8 mouse cellular contexts compared by ENCODE assay signal in the genomic region with DNA sequence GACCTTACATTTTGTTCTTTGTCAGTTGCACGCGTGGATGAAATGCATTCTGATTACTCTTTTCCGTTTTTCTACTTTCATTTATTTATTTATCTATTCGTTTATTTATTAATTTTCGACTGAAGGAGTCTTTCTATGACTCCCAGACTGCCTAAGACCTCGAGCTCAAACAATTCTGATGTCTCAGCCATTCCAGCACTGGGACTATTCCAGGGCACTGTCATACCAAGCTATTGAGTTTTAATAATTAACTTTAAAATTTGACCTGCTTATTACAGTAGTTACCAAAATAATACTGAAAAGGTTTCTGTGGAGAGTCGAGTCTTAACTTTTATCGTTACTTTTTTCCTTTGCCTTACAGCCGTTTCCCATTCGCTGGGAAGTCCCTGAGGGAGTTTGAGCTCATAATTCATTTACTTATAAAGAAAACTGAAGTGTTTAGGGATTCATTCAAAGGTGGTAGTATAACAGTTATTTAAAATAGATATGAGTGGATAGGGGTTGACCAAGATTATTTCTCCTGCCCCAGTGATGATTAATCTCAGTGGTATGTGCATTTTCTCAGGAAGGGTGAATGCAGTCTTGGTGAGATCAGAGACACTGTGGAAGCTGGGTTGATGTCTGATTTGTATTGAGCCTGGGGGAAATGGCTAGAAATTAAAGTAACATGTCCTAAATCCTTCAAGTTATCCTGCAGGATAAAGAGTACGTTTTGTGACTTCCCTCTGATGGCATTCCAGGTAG. TPM values are rescaled to one million over a fixed set of nuclear protein-coding genes. Genes with fewer than 3 reads are reported as not detected.
DNase-seq lines count a peak whose midpoint lies in the region; ATAC-seq and TF ChIP-seq lines count a peak whose summit lies in the region.

No protein-coding gene starts in this region.

- no peak for TF ChIP-seq POLR2A in kidney, adult 2 months (IDR thresholded peaks at IDR 0.05; ENCODE audit: low read depth, low read length)
- no peak for TF ChIP-seq POLR2A in myocyte (IDR thresholded peaks at IDR 0.05; ENCODE audit: insufficient read length, low read depth)

- H3K4me3 ChIP-seq in kidney, adult 2 months (ENCODE audit: insufficient read depth, low read depth, low read length), result peak overlapping the region; percentile 22; the same call in 1 of the 2 replicates
- H3K4me3 ChIP-seq in embryonic facial prominence, embryonic 14.5 days (ENCODE audit: low read depth, low read length), result peak overlapping the region; percentile 63
- H3K4me3 ChIP-seq in kidney, embryonic 16.5 days (ENCODE audit: low read length), result peak overlapping the region; percentile 80
- peak overlapping the region; percentile 31 for H3K4me3 ChIP-seq in myocyte

- WGBS in kidney, adult 2 months, result 14% methylated on average over 11 of the region's 11 CpGs
- 33% methylated on average over 11 of the region's 11 CpGs for WGBS in embryonic facial prominence, embryonic 14.5 days
- WGBS in kidney, embryonic 16.5 days, result 20% methylated on average over 11 of the region's 11 CpGs

- peak overlapping the region; percentile 8 for H3ac ChIP-seq in myocyte (ENCODE audit: control insufficient read depth, insufficient read length)

- peaks cover 12% of the 10 kb centered on the region for H3K79me2 ChIP-seq in myocyte (ENCODE audit: control insufficient read depth, insufficient read depth)

- H3K9ac ChIP-seq in embryonic facial prominence, embryonic 14.5 days (ENCODE audit: low read depth, low read length), result peak overlapping the region; percentile 74
- peak overlapping the region; percentile 46; the same call in 1 of the 2 replicates for H3K9ac ChIP-seq in kidney, embryonic 16.5 days (replicated peaks; ENCODE audit: low read length)

- no peaks in the 10 kb centered on the region for H3K36me3 ChIP-seq in kidney, adult 2 months (ENCODE audit: control insufficient read depth, insufficient read depth, low read length)
- no peaks in the 10 kb centered on the region for H3K36me3 ChIP-seq in embryonic facial prominence, embryonic 14.5 days (ENCODE audit: control insufficient read depth, insufficient read depth, low read length)
- no peaks in the 10 kb centered on the region for H3K36me3 ChIP-seq in kidney, embryonic 16.5 days (ENCODE audit: insufficient read depth, low read length)
- no peaks in the 10 kb centered on the region for H3K36me3 ChIP-seq in myocyte (ENCODE audit: control insufficient read depth, insufficient read depth)

- H3K4me1 ChIP-seq in kidney, adult 2 months (ENCODE audit: control insufficient read depth, insufficient read depth, low read length), result peaks cover 16% of the 10 kb centered on the region
- peaks cover 8% of the 10 kb centered on the region for H3K4me1 ChIP-seq in embryonic facial prominence, embryonic 14.5 days (ENCODE audit: control insufficient read depth, insufficient read depth, low read length)
- peaks cover 20% of the 10 kb centered on the region for H3K4me1 ChIP-seq in kidney, embryonic 16.5 days (ENCODE audit: insufficient read depth, low read length)

- peak overlapping the region; percentile 99 for H3K27ac ChIP-seq in kidney, adult 2 months (ENCODE audit: insufficient read depth, low read depth, low read length)
- H3K27ac ChIP-seq in embryonic facial prominence, embryonic 14.5 days (replicated peaks; ENCODE audit: low read depth, low read length), result no peak overlapping the region
- H3K27ac ChIP-seq in kidney, embryonic 16.5 days (ENCODE audit: low read length), result no peak overlapping the region; the same call in 1 of the 2 replicates

- H3K27me3 ChIP-seq in kidney, adult 2 months (replicated peaks; ENCODE audit: control insufficient read depth, insufficient read depth, low read length), result no peaks in the 10 kb centered on the region
- H3K27me3 ChIP-seq in embryonic facial prominence, embryonic 14.5 days (replicated peaks; ENCODE audit: control insufficient read depth, insufficient read depth, low read length), result no peaks in the 10 kb centered on the region
- H3K27me3 ChIP-seq in kidney, embryonic 16.5 days (ENCODE audit: insufficient read depth, low read length), result no peaks in the 10 kb centered on the region
- no peaks in the 10 kb centered on the region for H3K27me3 ChIP-seq in myocyte (ENCODE audit: control insufficient read depth, insufficient read depth, insufficient read length)

- DNase-seq in kidney, adult 2 months, result peak; percentile 69
- DNase-seq in kidney, postnatal 4 days, result no peak
- DNase-seq in embryonic facial prominence, embryonic 14.5 days (ENCODE audit: low spot score), result no peak
- no peak for DNase-seq in adrenal gland, adult 18-20 months (ENCODE audit: low spot score in 2 of 2)
- no peak for DNase-seq in left cerebral cortex, postnatal 25 days (ENCODE audit: low spot score in 2 of 2)
- DNase-seq in frontal cortex, postnatal 14 days (ENCODE audit: low spot score in 2 of 2), result no peak

- H3K9me3 ChIP-seq in embryonic facial prominence, embryonic 14.5 days (ENCODE audit: control insufficient read depth, low read length), result no peaks in the 10 kb centered on the region
- H3K9me3 ChIP-seq in kidney, embryonic 16.5 days (ENCODE audit: low read length), result no peaks in the 10 kb centered on the region

- ATAC-seq in embryonic facial prominence, embryonic 14.5 days (ENCODE audit: low read depth), result no peak
- ATAC-seq in kidney, embryonic 16.5 days (ENCODE audit: low FRiP score, low TSS enrichment), result no peak

- intact Hi-C loops in left cerebral cortex, postnatal 25 days (cut with DNase I), result loop anchor here (5.0 kb wide), 1 partner anchor 191 kb away; a partner anchor contains a TSS

- no peak for TF ChIP-seq CTCF in kidney, adult 2 months (conservative IDR thresholded peaks at IDR 0.05; ENCODE audit: insufficient read depth, insufficient read length, low read depth, low read length)

- H3K4me2 ChIP-seq in embryonic facial prominence, embryonic 14.5 days (ENCODE audit: low read depth, low read length), result peak overlapping the region; percentile 84
- peak overlapping the region; percentile 75 for H3K4me2 ChIP-seq in kidney, embryonic 16.5 days (replicated peaks; ENCODE audit: low read depth, low read length)
- peak overlapping the region; percentile 99 for H3K4me2 ChIP-seq in myocyte (ENCODE audit: low read depth)

TF ChIP-seq in myocyte, 11 proteins besides CTCF, POLR2A, EP300 and RAD21:
- no peak for TF ChIP-seq CEBPB (IDR thresholded peaks at IDR 0.05; ENCODE audit: insufficient read depth, poor library complexity, severe bottlenecking)
- no peak for TF ChIP-seq TCF3 (IDR thresholded peaks at IDR 0.05; ENCODE audit: insufficient read length, low read depth)
- no peak for TF ChIP-seq SRF (IDR thresholded peaks at IDR 0.05; ENCODE audit: control insufficient read depth, insufficient read length, low read depth)
- TF ChIP-seq E2F4 (IDR thresholded peaks at IDR 0.05; ENCODE audit: insufficient read depth), result no peak
- no peak for TF ChIP-seq MYOG (IDR thresholded peaks at IDR 0.05; ENCODE audit: control insufficient read depth in 1 of 3, insufficient read depth in 1 of 3, insufficient read length in 2 of 3, low read depth in 2 of 3)
- no peak for TF ChIP-seq USF1 (IDR thresholded peaks at IDR 0.05; ENCODE audit: low read depth)
- TF ChIP-seq POLR2AphosphoS2 (IDR thresholded peaks at IDR 0.05; ENCODE audit: insufficient read length, low read depth), result no peak
- TF ChIP-seq MAX (IDR thresholded peaks at IDR 0.05; ENCODE audit: low read depth), result no peak
- TF ChIP-seq TCF12 (IDR thresholded peaks at IDR 0.05; ENCODE audit: insufficient read depth, poor library complexity, severe bottlenecking), result no peak
- no peak for TF ChIP-seq MYOD1 (IDR thresholded peaks at IDR 0.05; ENCODE audit: control insufficient read depth in 1 of 3, insufficient read length in 2 of 3, low read depth in 2 of 3)
- no peak for TF ChIP-seq REST (IDR thresholded peaks at IDR 0.05; ENCODE audit: insufficient read depth, insufficient read length)

RNA-seq across cellular contexts. Expression of a gene that starts 56.9 kb away (rescaled TPM):
- 146 and 181 TPM in 2 replicates for polyA plus RNA-seq in kidney, adult 2 months (2012; rRNA removed)
- polyA plus RNA-seq in embryonic facial prominence, embryonic 14.5 days (2014; fragmentation: Nextera tagmentation; extraction: Ambion mirVana), result 56.8 and 57.1 TPM in 2 replicates
- 117 and 124 TPM in 2 replicates for polyA plus RNA-seq in kidney, embryonic 16.5 days (2015; fragmentation: Nextera tagmentation; extraction: Ambion mirVana)
- 25.0 TPM for polyA plus RNA-seq in myocyte (2012; fragmentation: generic; extraction: Trizol)
- total RNA-seq in adrenal gland, adult 18-20 months (2021), result 10 to 100 TPM; 23.4 to 26.1 TPM
- 10 to 100 TPM; 21.1 to 23.2 TPM for total RNA-seq in left cerebral cortex, postnatal 25 days (2021)

Comparison
In these comparisons a context has a peak if more than half of its experiments do, and no peak if none do; other contexts are left out.
1. H3K4me3 ChIP-seq: peak in every context shown above with its lines; median percentile 80 in kidney, embryonic 16.5 days; 63 in embryonic facial prominence, embryonic 14.5 days; 31 in myocyte; 22 in kidney, adult 2 months.